ENCODE assay signal across 8 mouse cellular contexts in the genomic region with DNA sequence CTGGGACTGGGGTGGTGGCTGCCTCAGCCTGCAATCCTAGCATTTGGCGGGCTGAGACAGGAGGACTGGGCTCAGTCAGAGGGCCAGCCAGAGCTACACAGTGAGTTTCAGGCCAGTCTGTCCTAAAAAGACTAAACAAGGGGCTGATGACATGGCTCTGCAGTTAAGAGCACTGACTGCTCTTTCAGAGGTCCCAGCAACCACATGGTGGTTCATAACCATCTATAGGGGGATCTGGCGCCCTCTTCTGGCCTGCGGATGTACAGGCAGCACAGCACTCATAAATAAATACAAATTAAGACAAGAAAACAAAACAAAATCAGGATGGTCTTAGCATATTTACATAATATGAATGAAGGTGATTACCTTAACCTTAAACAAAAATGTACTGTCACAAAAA. TPM values are rescaled to one million over a fixed set of nuclear protein-coding genes. Genes with fewer than 3 reads are reported as not detected.
DNase-seq lines count a peak whose midpoint lies in the region; ATAC-seq and TF ChIP-seq lines count a peak whose summit lies in the region.

No protein-coding gene starts in this region.

- H3K27me3 ChIP-seq in cerebellum, adult 2 months (ENCODE audit: control insufficient read depth, insufficient read depth, low read length) = no peaks in the 10 kb centered on the region
- H3K27me3 ChIP-seq in forebrain, embryonic 15.5 days = no peaks in the 10 kb centered on the region
- no peaks in the 10 kb centered on the region for H3K27me3 ChIP-seq in hindbrain, postnatal 0 days (ENCODE audit: insufficient read depth, low read length)
- no peaks in the 10 kb centered on the region for H3K27me3 ChIP-seq in midbrain, embryonic 15.5 days (replicated peaks)
- H3K27me3 ChIP-seq in stomach, embryonic 15.5 days (replicated peaks) = no peaks in the 10 kb centered on the region

- no peak overlapping the region for H3K27ac ChIP-seq in cerebellum, adult 2 months (ENCODE audit: insufficient read depth, low read length)
- no peak overlapping the region for H3K27ac ChIP-seq in forebrain, embryonic 15.5 days (replicated peaks)
- H3K27ac ChIP-seq in hindbrain, postnatal 0 days = no peak overlapping the region
- no peak overlapping the region for H3K27ac ChIP-seq in midbrain, embryonic 15.5 days
- H3K27ac ChIP-seq in stomach, embryonic 15.5 days = no peak overlapping the region

- no peak for TF ChIP-seq POLR2A in cerebellum, adult 2 months (IDR thresholded peaks at IDR 0.05; ENCODE audit: borderline replicate concordance, insufficient read depth, low read length)

- peak; percentile 69 for TF ChIP-seq CTCF in cerebellum, adult 2 months (IDR thresholded peaks at IDR 0.05; ENCODE audit: borderline replicate concordance, insufficient read depth, low read depth, low read length)
- TF ChIP-seq CTCF in hindbrain, postnatal 0 days (IDR thresholded peaks at IDR 0.05; ENCODE audit: low read depth) = peak; percentile 84

- ATAC-seq in forebrain, embryonic 15.5 days (replicated peaks) = no peak
- 0 out of 2 replicates have a peak, but pooled peaks have one; percentile 18 for ATAC-seq in hindbrain, postnatal 0 days
- no peak for ATAC-seq in midbrain, embryonic 15.5 days (replicated peaks)
- ATAC-seq in stomach, embryonic 15.5 days (ENCODE audit: insufficient read depth, low FRiP score, low read depth) = no peak

- H3K9ac ChIP-seq in forebrain, embryonic 15.5 days (replicated peaks) = peak overlapping the region; percentile 94
- H3K9ac ChIP-seq in hindbrain, postnatal 0 days (replicated peaks; ENCODE audit: low read length) = no peak overlapping the region
- 0 out of 2 replicates have a peak overlapping the region, but pooled peaks have one; percentile 80 for H3K9ac ChIP-seq in midbrain, embryonic 15.5 days
- no peak overlapping the region for H3K9ac ChIP-seq in stomach, embryonic 15.5 days

- peak overlapping the region; percentile 68 for H3K4me2 ChIP-seq in forebrain, embryonic 15.5 days (replicated peaks)
- peak overlapping the region; percentile 71 for H3K4me2 ChIP-seq in hindbrain, postnatal 0 days (ENCODE audit: low read depth, low read length)
- H3K4me2 ChIP-seq in midbrain, embryonic 15.5 days = peak overlapping the region; percentile 63
- H3K4me2 ChIP-seq in stomach, embryonic 15.5 days = peak overlapping the region; percentile 64; the same call in 1 of the 2 replicates

- no peaks in the 10 kb centered on the region; the same call in 1 of the 2 replicates for H3K4me1 ChIP-seq in cerebellum, adult 2 months (ENCODE audit: control insufficient read depth, insufficient read depth, low read length)
- H3K4me1 ChIP-seq in forebrain, embryonic 15.5 days = peaks cover 24% of the 10 kb centered on the region
- 0 out of 2 replicates have a peak, but pooled peaks cover 5% of the 10 kb centered on the region for H3K4me1 ChIP-seq in hindbrain, postnatal 0 days (ENCODE audit: insufficient read depth, low read length)
- peaks cover 17% of the 10 kb centered on the region for H3K4me1 ChIP-seq in midbrain, embryonic 15.5 days
- peaks cover 5% of the 10 kb centered on the region; the same call in 1 of the 2 replicates for H3K4me1 ChIP-seq in stomach, embryonic 15.5 days

- no peak overlapping the region for H3K4me3 ChIP-seq in cerebellum, adult 2 months (replicated peaks; ENCODE audit: insufficient read depth, low read depth, low read length)
- peak overlapping the region; percentile 97 for H3K4me3 ChIP-seq in forebrain, embryonic 15.5 days
- H3K4me3 ChIP-seq in hindbrain, postnatal 0 days (ENCODE audit: low read length) = peak overlapping the region; percentile 90
- peak overlapping the region; percentile 76 for H3K4me3 ChIP-seq in midbrain, embryonic 15.5 days
- H3K4me3 ChIP-seq in stomach, embryonic 15.5 days (replicated peaks) = no peak overlapping the region

- peaks cover 28% of the 10 kb centered on the region for H3K36me3 ChIP-seq in forebrain, embryonic 15.5 days
- H3K36me3 ChIP-seq in hindbrain, postnatal 0 days (ENCODE audit: insufficient read depth, low read length) = peaks cover 12% of the 10 kb centered on the region
- H3K36me3 ChIP-seq in midbrain, embryonic 15.5 days (replicated peaks) = peaks cover 12% of the 10 kb centered on the region
- peaks cover 19% of the 10 kb centered on the region for H3K36me3 ChIP-seq in stomach, embryonic 15.5 days

- 37% methylated on average over 3 of the region's 3 CpGs for WGBS in cerebellum, adult 2 months
- WGBS in forebrain, embryonic 15.5 days = 26% methylated on average over 3 of the region's 3 CpGs
- 29% methylated on average over 3 of the region's 3 CpGs for WGBS in hindbrain, postnatal 0 days
- 30% methylated on average over 3 of the region's 3 CpGs for WGBS in midbrain, embryonic 15.5 days
- WGBS in stomach, embryonic 15.5 days = 44% methylated on average over 3 of the region's 3 CpGs

- H3K9me3 ChIP-seq in forebrain, embryonic 15.5 days = no peaks in the 10 kb centered on the region
- no peaks in the 10 kb centered on the region for H3K9me3 ChIP-seq in hindbrain, postnatal 0 days (ENCODE audit: low read length)
- no peaks in the 10 kb centered on the region for H3K9me3 ChIP-seq in midbrain, embryonic 15.5 days
- H3K9me3 ChIP-seq in stomach, embryonic 15.5 days = no peaks in the 10 kb centered on the region

- DNase-seq in layer of hippocampus, adult 11-12 months (ENCODE audit: low spot score) = peak; percentile 61
- no peak for DNase-seq in layer of hippocampus, postnatal 14 days (ENCODE audit: low spot score in 2 of 2)
- DNase-seq in cerebellum, adult 2 months = peak; percentile 60 to 70
- peak; percentile 82 for DNase-seq in hindbrain, postnatal 0 days (ENCODE audit: low spot score)
- peak; percentile 90 for DNase-seq in liver

RNA-seq across cellular contexts. Expression of gene Tmem50a, which starts 1.4 kb away (rescaled TPM):
- total RNA-seq in layer of hippocampus, postnatal 14 days (2021) = 100 to 1,000 TPM; 112 TPM
- 105 and 111 TPM in 2 replicates for polyA plus RNA-seq in cerebellum, adult 2 months (2012; rRNA removed)
- 193 and 194 TPM in 2 replicates for polyA plus RNA-seq in forebrain, embryonic 15.5 days (2015; fragmentation: Nextera tagmentation; extraction: Ambion mirVana)
- 149 and 166 TPM in 2 replicates for total RNA-seq in hindbrain, postnatal 0 days (2014; rRNA removed)
- 231 and 239 TPM in 2 replicates for polyA plus RNA-seq in hindbrain, postnatal 0 days (2015; fragmentation: Nextera tagmentation; extraction: Ambion mirVana)
- 203 and 218 TPM in 2 replicates for polyA plus RNA-seq in midbrain, embryonic 15.5 days (2015; fragmentation: Nextera tagmentation; extraction: Ambion mirVana)
- polyA plus RNA-seq in stomach, embryonic 15.5 days (2015; fragmentation: Nextera tagmentation; extraction: Ambion mirVana) = 167 and 170 TPM in 2 replicates

RNA-seq across cellular contexts. Expression of gene Rsrp1, which starts 10.0 kb away (rescaled TPM):
- total RNA-seq in layer of hippocampus, postnatal 14 days (2021) = 100 to 1,000 TPM; 241 to 268 TPM
- polyA plus RNA-seq in cerebellum, adult 2 months (2012; rRNA removed) = 478 and 508 TPM in 2 replicates
- polyA plus RNA-seq in forebrain, embryonic 15.5 days (2015; fragmentation: Nextera tagmentation; extraction: Ambion mirVana) = 555 and 574 TPM in 2 replicates
- total RNA-seq in hindbrain, postnatal 0 days (2014; rRNA removed) = 70.0 and 112 TPM in 2 replicates
- 256 and 295 TPM in 2 replicates for polyA plus RNA-seq in hindbrain, postnatal 0 days (2015; fragmentation: Nextera tagmentation; extraction: Ambion mirVana)
- 559 and 566 TPM in 2 replicates for polyA plus RNA-seq in midbrain, embryonic 15.5 days (2015; fragmentation: Nextera tagmentation; extraction: Ambion mirVana)
- 500 and 512 TPM in 2 replicates for polyA plus RNA-seq in stomach, embryonic 15.5 days (2015; fragmentation: Nextera tagmentation; extraction: Ambion mirVana)

RNA-seq across cellular contexts. Expression of gene Syf2, which starts 17.3 kb away (rescaled TPM):
- total RNA-seq in layer of hippocampus, postnatal 14 days (2021) = 10 to 100 TPM; 42.6 to 43.8 TPM
- polyA plus RNA-seq in cerebellum, adult 2 months (2012; rRNA removed) = 95.4 and 99.7 TPM in 2 replicates
- 75.1 and 77.3 TPM in 2 replicates for polyA plus RNA-seq in forebrain, embryonic 15.5 days (2015; fragmentation: Nextera tagmentation; extraction: Ambion mirVana)
- 19.2 and 35.0 TPM in 2 replicates for total RNA-seq in hindbrain, postnatal 0 days (2014; rRNA removed)
- 70.7 and 80.4 TPM in 2 replicates for polyA plus RNA-seq in hindbrain, postnatal 0 days (2015; fragmentation: Nextera tagmentation; extraction: Ambion mirVana)
- polyA plus RNA-seq in midbrain, embryonic 15.5 days (2015; fragmentation: Nextera tagmentation; extraction: Ambion mirVana) = 58.6 and 60.5 TPM in 2 replicates
- 65.2 and 70.2 TPM in 2 replicates for polyA plus RNA-seq in stomach, embryonic 15.5 days (2015; fragmentation: Nextera tagmentation; extraction: Ambion mirVana)

RNA-seq across cellular contexts. Expression of gene Rhd, which starts 49.1 kb away (rescaled TPM):
- not detected for total RNA-seq in layer of hippocampus, postnatal 14 days (2021)
- 1.0 and 1.1 TPM in 2 replicates for polyA plus RNA-seq in cerebellum, adult 2 months (2012; rRNA removed)
- 0.41 and 0.47 TPM in 2 replicates for polyA plus RNA-seq in forebrain, embryonic 15.5 days (2015; fragmentation: Nextera tagmentation; extraction: Ambion mirVana)
- 0.29 and 2.1 TPM in 2 replicates for total RNA-seq in hindbrain, postnatal 0 days (2014; rRNA removed)
- polyA plus RNA-seq in hindbrain, postnatal 0 days (2015; fragmentation: Nextera tagmentation; extraction: Ambion mirVana) = 1.1 TPM in 2 replicates
- polyA plus RNA-seq in midbrain, embryonic 15.5 days (2015; fragmentation: Nextera tagmentation; extraction: Ambion mirVana) = 0.98 and 1.1 TPM in 2 replicates
- 18.4 and 39.4 TPM in 2 replicates for polyA plus RNA-seq in stomach, embryonic 15.5 days (2015; fragmentation: Nextera tagmentation; extraction: Ambion mirVana)

Comparison
In these comparisons a context has a peak if more than half of its experiments do, and no peak if none do; other contexts are left out.
1. DNase-seq: peak in layer of hippocampus, adult 11-12 months (single experiment), cerebellum, adult 2 months (2 of 2), hindbrain, postnatal 0 days (single experiment) and liver (single experiment); none in layer of hippocampus, postnatal 14 days (0 of 2).
2. H3K4me3 ChIP-seq: peak in forebrain, embryonic 15.5 days (single experiment), hindbrain, postnatal 0 days (single experiment) and midbrain, embryonic 15.5 days (single experiment); none in cerebellum, adult 2 months (single experiment) and stomach, embryonic 15.5 days (single experiment).
3. H3K9ac ChIP-seq: peak in forebrain, embryonic 15.5 days (single experiment) and midbrain, embryonic 15.5 days (single experiment); none in hindbrain, postnatal 0 days (single experiment) and stomach, embryonic 15.5 days (single experiment).
4. Peak in every context shown above with its lines, with median percentiles within 50 percentile points of each other: H3K4me2 ChIP-seq.